Mouse (Mus musculus) brain, embryonic 14.5 days (tissue): ENCODE results near the gene Gpx2. TPM values are rescaled to one million over a fixed set of nuclear protein-coding genes. Genes with fewer than 3 reads are reported as not detected.
"Not testable (repeated sequence)": the region's sequence is repeated elsewhere in the genome, so short reads cannot be mapped to it uniquely, and the experiment has no call there.

Experiments used
- DNase-seq: peaks from one replicate; pipeline ENCODE4 v3.0.0-alpha.2; 2011; ENCODE audit warnings: low read depth
- CTCF ChIP-seq: fragments of 200-500 bp; IDR thresholded peaks from 2 replicates; pipeline ENCODE4 v1.5.1; 2012; ENCODE audit warnings: inconsistent platforms, mild to moderate bottlenecking, moderate library complexity, borderline replicate concordance; ENCODE audit not compliant: insufficient read depth, insufficient read length; ENCODE audit errors: extremely low read depth
- POLR2A ChIP-seq: fragments of 200-500 bp; IDR thresholded peaks from 2 replicates; pipeline ENCODE4 v1.6.1; 2012; ENCODE audit warnings: mild to moderate bottlenecking, inconsistent platforms, borderline replicate concordance; ENCODE audit not compliant: poor library complexity, insufficient read depth, insufficient read length, severe bottlenecking; ENCODE audit errors: extremely low read depth
- polyA plus RNA-seq: library from polyadenylated mRNA; depleted of rRNA; stranded (reverse); fragments of >200 nt; gene quantifications from 2 replicates; pipeline ENCODE4 v1.2.3, GENCODE M21; 2012

The Gpx2 gene
- polyA plus RNA-seq, 1 experiment, result 0.22 TPM

DNA sequence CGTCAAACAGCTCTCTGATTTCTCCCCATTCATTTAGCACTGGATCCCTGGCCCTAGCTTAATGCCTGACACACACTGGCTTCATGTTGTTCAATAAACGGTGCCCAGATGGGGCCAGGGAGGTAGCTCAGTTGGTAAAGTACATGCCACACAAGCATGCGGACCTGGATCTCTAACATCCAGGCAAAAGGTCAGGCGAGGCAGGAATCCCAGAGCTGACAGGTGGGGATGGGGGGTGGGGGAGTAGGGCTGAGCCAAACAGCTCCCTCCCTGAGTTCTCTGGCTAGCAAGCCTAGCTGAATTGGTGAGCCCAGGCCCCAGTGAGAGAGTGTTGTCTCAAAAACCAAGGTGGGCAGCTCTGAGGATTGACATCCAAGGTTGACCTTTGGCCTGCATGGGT lies 21.8 kb upstream of the Gpx2 start:
- no peak for DNase-seq
- TF ChIP-seq CTCF (no peak), POLR2A (no peak)

- DNase-seq, result no peak
- TF ChIP-seq POLR2A (no peak), CTCF (no peak)
Observed at GRCm38 (mm10) chr12:76816720-76817119, 21.4 kb upstream of the Gpx2 start.

DNA sequence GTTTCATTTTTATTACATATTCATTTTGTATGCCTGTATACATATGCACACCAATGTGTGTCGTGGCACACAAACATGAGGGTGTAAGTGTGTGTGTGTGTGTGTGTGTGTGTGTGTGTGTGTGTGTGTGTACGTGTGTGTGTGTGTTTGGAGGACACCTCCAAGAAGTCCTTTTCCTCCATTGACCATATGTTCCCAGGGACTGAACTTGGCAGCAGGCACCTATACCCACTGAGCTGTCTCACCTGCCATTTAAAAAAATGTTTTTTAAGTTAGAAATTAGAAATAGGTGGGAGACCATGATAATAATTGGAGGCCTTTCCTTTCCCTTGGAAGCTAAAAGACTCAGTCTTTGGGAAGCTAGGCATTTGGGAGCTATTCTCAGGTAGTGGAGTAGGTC lies 18.8 kb upstream of the Gpx2 start:
- no peak for TF ChIP-seq CTCF
- no peak for TF ChIP-seq POLR2A
- no peak for DNase-seq

DNA sequence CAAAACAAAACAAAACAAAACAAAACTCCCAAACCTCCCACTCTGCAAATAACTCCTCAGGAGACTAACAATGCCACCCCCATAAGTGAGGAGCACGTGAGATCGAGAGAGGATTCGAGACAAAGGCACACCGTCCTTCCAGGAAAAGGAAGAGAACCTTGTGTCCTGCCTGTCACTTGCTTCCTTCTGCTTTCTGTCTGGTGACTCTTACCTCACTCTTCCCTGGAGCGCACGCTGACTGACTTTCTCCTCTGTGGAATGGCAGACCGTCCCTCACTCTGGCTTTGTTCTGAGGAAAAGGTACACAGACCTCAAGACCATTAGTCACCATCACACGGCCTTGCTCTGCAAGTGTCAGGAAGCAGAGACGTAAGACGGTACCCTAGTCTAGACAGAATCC lies 18.2 kb upstream of the Gpx2 start:
- TF ChIP-seq CTCF (no peak), POLR2A (no peak)
- no peak for DNase-seq

DNA sequence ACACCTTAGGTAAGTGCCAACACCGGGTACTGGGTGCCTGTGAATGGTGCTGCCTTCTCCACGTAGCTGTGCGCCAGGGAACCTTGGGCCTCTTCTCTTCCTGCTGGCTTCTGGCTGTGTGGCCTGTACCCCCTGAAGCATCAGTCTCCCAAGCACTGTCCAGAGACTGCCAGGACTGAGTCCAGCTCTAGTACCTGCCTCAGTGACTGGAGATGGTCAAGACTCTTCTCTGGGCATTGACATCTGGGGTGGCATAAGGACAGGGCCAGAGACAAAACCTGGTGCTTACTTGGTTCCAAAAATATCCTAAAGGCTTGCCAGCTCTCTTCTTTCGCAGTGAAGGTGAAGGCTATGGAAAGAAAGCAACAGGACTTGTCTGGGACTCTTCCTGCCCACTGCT lies 15.7 kb upstream of the Gpx2 start:
- no peak for DNase-seq
- TF ChIP-seq POLR2A, result no peak
- TF ChIP-seq CTCF, result no peak

GRCm38 (mm10) chr12:76810491-76810890 lies 15.1 kb upstream of the Gpx2 start:
- TF ChIP-seq POLR2A, result no peak
- TF ChIP-seq CTCF, result no peak
- no peak for DNase-seq

GRCm38 (mm10) chr12:76807796-76808195 lies 12.4 kb upstream of the Gpx2 start:
- TF ChIP-seq CTCF, result no peak
- DNase-seq, result no peak

GRCm38 (mm10) chr12:76805056-76805811 lies 9.9 kb upstream of the Gpx2 start:
- DNase-seq, result no peak

GRCm38 (mm10) chr12:76803700-76804252 lies 8.4 kb upstream of the Gpx2 start:
- TF ChIP-seq POLR2A, result no peak
- TF ChIP-seq CTCF, result peak; percentile 73; the same call in 1 of the 2 replicates
- peak; percentile 52 for DNase-seq

More at GRCm38 (mm10) chr12:76805056-76805811, 9.9 kb upstream of the Gpx2 start:
- TF ChIP-seq CTCF, result no peak
- no peak for TF ChIP-seq POLR2A

DNA sequence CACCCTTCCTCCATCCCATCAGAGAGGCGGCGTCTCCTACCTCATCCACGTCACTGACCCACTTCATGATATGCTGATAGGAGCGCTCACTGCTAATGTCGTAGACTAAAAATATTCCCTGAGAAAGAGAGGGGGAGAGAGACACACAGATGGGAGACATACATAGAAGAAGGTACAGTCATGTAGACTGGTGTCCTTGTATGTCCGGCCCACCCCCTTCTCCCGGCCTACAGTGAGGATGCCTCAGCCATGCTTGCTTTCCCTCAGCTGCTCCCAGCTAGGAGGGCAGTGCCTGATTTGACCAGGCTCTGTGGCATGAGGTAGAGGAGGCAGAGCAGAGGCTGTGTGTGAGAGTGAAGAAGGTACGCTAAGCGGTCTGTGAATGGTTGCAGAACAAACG lies 7.7 kb upstream of the Gpx2 start:
- TF ChIP-seq POLR2A, result no peak
- TF ChIP-seq CTCF, result no peak
- DNase-seq, result no peak

GRCm38 (mm10) chr12:76798008-76798720 lies 2.8 kb upstream of the Gpx2 start:
- DNase-seq, result no peak
- TF ChIP-seq CTCF, result no peak
- no peak for TF ChIP-seq POLR2A

- TF ChIP-seq CTCF, result no peak
- no peak for TF ChIP-seq POLR2A
- no peak for DNase-seq
Observed at GRCm38 (mm10) chr12:76796938-76797539, 1.7 kb upstream of the Gpx2 start.

DNA sequence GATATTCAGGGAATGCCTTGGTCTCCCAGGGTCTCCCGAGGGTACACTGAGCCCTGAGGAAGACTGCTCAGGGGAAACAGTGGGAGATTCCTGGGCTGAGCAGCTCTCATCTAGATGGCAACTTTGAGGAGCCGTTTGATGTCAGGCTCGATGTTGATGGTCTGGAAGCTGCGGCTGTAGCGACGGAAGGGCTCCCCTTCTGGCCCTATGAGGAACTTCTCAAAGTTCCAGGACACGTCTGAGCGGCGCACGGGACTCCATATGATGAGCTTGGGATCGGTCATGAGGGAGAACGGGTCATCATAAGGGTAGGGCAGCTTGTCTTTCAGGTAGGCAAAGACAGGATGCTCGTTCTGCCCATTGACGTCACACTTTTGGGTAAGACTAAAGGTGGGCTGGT lies 2.8 kb downstream of the Gpx2 start:
- DNase-seq, result not testable (repeated sequence)
